Comparison of ENCODE assay signal across 8 mouse cellular contexts in genomic region chr4:126046851-126047585, GRCm38 (mm10). TPM values are rescaled to one million over a fixed set of nuclear protein-coding genes. Genes with fewer than 3 reads are reported as not detected.
A peak's percentile ranks its signal among the peaks of the same experiment; 100 is the strongest.
DNase-seq lines count a peak whose midpoint lies in the region; ATAC-seq and TF ChIP-seq lines count a peak whose summit lies in the region.

Gene Mrps15 (plus strand): TSS chr4:126046925.

- peak; percentile 97 for ATAC-seq in activated CD4-positive, CD25-positive, alpha-beta regulatory T cell, adult 4 months
- ATAC-seq in common myeloid progenitor, adult 5-6 weeks (replicated peaks; ENCODE audit: low read depth, poor library complexity, severe bottlenecking): peak; percentile 99
- ATAC-seq in hindbrain, postnatal 0 days: peak; percentile 97
- peak; percentile 96 for ATAC-seq in megakaryocyte-erythroid progenitor cell, adult 5-6 weeks (replicated peaks; ENCODE audit: low FRiP score, low TSS enrichment, poor library complexity, severe bottlenecking)

- H3K27ac ChIP-seq in gastrocnemius, adult 2 months: peak within 1 kb of the TSS; percentile 87
- peak within 1 kb of the TSS; percentile 72 for H3K27ac ChIP-seq in hindbrain, postnatal 0 days

- under 1% methylated on average over 56 of the region's 56 CpGs for WGBS in hindbrain, postnatal 0 days

- H3K9me3 ChIP-seq in hindbrain, postnatal 0 days (ENCODE audit: low read length): no peaks in the 10 kb centered on the region

- H3K36me3 ChIP-seq in hindbrain, postnatal 0 days (ENCODE audit: insufficient read depth, low read length): peaks cover 6% of the 10 kb centered on the region; the same call in 1 of the 2 replicates

- intact Hi-C loops in gastrocnemius, adult 2 months (cut with DNase I): no loop called here
- intact Hi-C loops in left cerebral cortex, postnatal 10 days (cut with DNase I): no loop called here

- H3K4me1 ChIP-seq in hindbrain, postnatal 0 days (ENCODE audit: insufficient read depth, low read length): peaks cover 9% of the 10 kb centered on the region

- peak within 1 kb of the TSS; percentile 62 for H3K9ac ChIP-seq in hindbrain, postnatal 0 days (replicated peaks; ENCODE audit: low read length)

- H3K4me3 ChIP-seq in gastrocnemius, adult 2 months: peak within 1 kb of the TSS; percentile 84
- peak within 1 kb of the TSS; percentile 64 for H3K4me3 ChIP-seq in hindbrain, postnatal 0 days (ENCODE audit: low read length)

- peak within 1 kb of the TSS; percentile 79 for H3K4me2 ChIP-seq in hindbrain, postnatal 0 days (ENCODE audit: low read depth, low read length)

- no peak for TF ChIP-seq CTCF in gastrocnemius, adult 2 months (IDR thresholded peaks at IDR 0.05)
- TF ChIP-seq CTCF in hindbrain, postnatal 0 days (IDR thresholded peaks at IDR 0.05; ENCODE audit: low read depth): no peak

- DNase-seq in gastrocnemius, adult 2 months: peak; percentile 90
- DNase-seq in hindbrain, postnatal 0 days (ENCODE audit: low spot score): peak; percentile 96
- DNase-seq in left cerebral cortex, postnatal 10 days (ENCODE audit: extremely low spot score in 1 of 2, low spot score in 2 of 2): peak; percentile 81 to 91
- peak; percentile 86 for DNase-seq in right cerebral cortex, postnatal 25 days
- DNase-seq in urinary bladder, postnatal 4 days (ENCODE audit: low spot score in 2 of 2): peak; percentile 81 to 83

- no peaks in the 10 kb centered on the region for H3K27me3 ChIP-seq in hindbrain, postnatal 0 days (ENCODE audit: insufficient read depth, low read length)

RNA-seq across cellular contexts. Expression of gene Mrps15, which starts in this region (rescaled TPM):
- 10 to 100 TPM; 63.7 to 77.4 TPM for polyA plus RNA-seq in activated CD4-positive, CD25-positive, alpha-beta regulatory T cell, adult 4 months (2017; shearing (Covaris generic))
- 62.6 and 83.8 TPM in 2 replicates for total RNA-seq in common myeloid progenitor, adult 5-6 weeks (2017)
- 10 to 100 TPM; 72.3 to 86.8 TPM for total RNA-seq in gastrocnemius, adult 2 months (2021)
- total RNA-seq in hindbrain, postnatal 0 days (2014; rRNA removed): 33.9 and 45.1 TPM in 2 replicates
- polyA plus RNA-seq in hindbrain, postnatal 0 days (2015; fragmentation: Nextera tagmentation; extraction: Ambion mirVana): 130 and 142 TPM in 2 replicates
- 10 to 100 TPM; 52.8 to 54.8 TPM for total RNA-seq in left cerebral cortex, postnatal 10 days (2021)
- total RNA-seq in megakaryocyte-erythroid progenitor cell, adult 5-6 weeks (2014; fragmentation: Nextera tagmentation): 117 and 156 TPM in 2 replicates
- 85.7 and 87.1 TPM in 2 replicates for total RNA-seq in megakaryocyte-erythroid progenitor cell, adult 5-6 weeks (2017)

Comparison
In these comparisons a context has a peak if more than half of its experiments do, and no peak if none do; other contexts are left out.
1. Peak in every context shown above with its lines: DNase-seq, ATAC-seq, H3K4me3 ChIP-seq and H3K27ac ChIP-seq.